Mouse (Mus musculus) heart, adult 2 months (tissue): ENCODE measurements around the gene Caln1. TPM values are rescaled to one million over a fixed set of nuclear protein-coding genes. Genes with fewer than 3 reads are reported as not detected.

Experiments
- DNase-seq, 2 experiments: peaks; one replicate each; pipeline ENCODE4 v3.0.0; 2021
- H3K27ac ChIP-seq: fragments of 200-600 bp; 2 replicates; pipeline ENCODE4 v1.8.1; 2022
- H3K27me3 ChIP-seq: fragments of 200-500 bp; 2 replicates; pipeline ENCODE4 v1.6.1; 2012; ENCODE audit warnings: mild to moderate bottlenecking, low read length, inconsistent platforms, mixed read lengths; ENCODE audit not compliant: control insufficient read depth, insufficient read depth
- H3K36me3 ChIP-seq: fragments of 200-500 bp; 2 replicates; pipeline ENCODE4 v1.6.1; 2012; ENCODE audit warnings: low read length, inconsistent platforms; ENCODE audit not compliant: control insufficient read depth, insufficient read depth
- H3K4me1 ChIP-seq: fragments of 200-500 bp; 2 replicates; pipeline ENCODE4 v1.6.1; 2011; ENCODE audit warnings: low read length; ENCODE audit not compliant: control insufficient read depth, insufficient read depth
- H3K4me3 ChIP-seq: fragments of 200-600 bp; 2 replicates; pipeline ENCODE4 v1.8.1; 2022
- H3K79me2 ChIP-seq: fragments of 200-500 bp; replicated peaks from 2 replicates; pipeline ENCODE4 v1.6.1; 2012; ENCODE audit warnings: mild to moderate bottlenecking, inconsistent platforms, low read length, moderate library complexity, mixed read lengths; ENCODE audit not compliant: control insufficient read depth, insufficient read depth
- H3K9ac ChIP-seq: fragments of 200-500 bp; 2 replicates; pipeline ENCODE4 v1.6.1; 2012; ENCODE audit warnings: low read depth, mild to moderate bottlenecking, control low read depth, inconsistent platforms, low read length, mixed read lengths
- CTCF ChIP-seq: fragments of 200-600 bp; IDR thresholded peaks from 2 replicates; pipeline ENCODE4 v1.8.1; 2022; ENCODE audit warnings: antibody characterized with exemption, mild to moderate bottlenecking, moderate library complexity
- EP300 ChIP-seq: fragments of 200-500 bp; IDR thresholded peaks from 2 replicates; pipeline ENCODE4 v1.6.1; 2011; ENCODE audit warnings: low read depth, low read length, control low read depth; ENCODE audit not compliant: insufficient read depth
- POLR2A ChIP-seq: fragments of 200-500 bp; IDR thresholded peaks from 2 replicates; pipeline ENCODE4 v1.6.1; 2011; ENCODE audit warnings: mild to moderate bottlenecking, low read depth, low read length, control low read depth; ENCODE audit not compliant: insufficient read depth
- WGBS: fragments of 180-500 bp; shearing (Covaris S2); methylation state at CpG from one replicate; pipeline ENCODE4 v1.1.7; 2018; 5-methylcytosine and 5-hydroxymethylcytosine counted together
- intact Hi-C: fragments of 180-260 bp; cut with DNase I; formaldehyde crosslinking; loops from one replicate; pipeline ENCODE4 v1.15.1; 2025
- polyA plus RNA-seq: library from polyadenylated mRNA; depleted of rRNA; stranded (reverse); fragments of >200 nt; gene quantifications from 2 replicates; pipeline ENCODE4 v1.2.3, GENCODE M21; 2012
- total RNA-seq, 2 experiments: library from RNA; stranded (reverse); gene quantifications; 2 replicates each; pipeline ENCODE4 v1.2.3; 2021

Gene Caln1
- total and polyA plus RNA-seq, 3 experiments: not detected

DNA sequence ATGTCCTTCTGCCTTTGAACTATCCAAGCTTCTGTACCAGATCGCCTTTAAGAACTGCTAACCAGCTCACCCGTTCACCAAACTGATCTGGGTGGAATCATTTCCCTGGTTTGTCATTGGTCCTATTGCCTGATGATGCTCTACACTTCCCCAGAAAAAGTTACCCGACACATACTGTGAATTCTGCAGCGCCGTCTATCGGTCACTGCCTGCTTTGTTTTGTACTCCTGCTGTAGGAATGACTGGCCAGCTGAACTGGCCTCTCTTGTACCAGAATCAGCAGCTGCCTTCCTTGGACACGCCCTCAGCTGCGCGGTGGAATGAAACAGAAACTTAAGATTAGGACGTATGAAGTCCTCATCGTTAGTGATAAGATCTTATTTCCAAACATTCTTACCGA is 107.5 kb downstream of the Caln1 start:
- DNase-seq: no peak

DNA sequence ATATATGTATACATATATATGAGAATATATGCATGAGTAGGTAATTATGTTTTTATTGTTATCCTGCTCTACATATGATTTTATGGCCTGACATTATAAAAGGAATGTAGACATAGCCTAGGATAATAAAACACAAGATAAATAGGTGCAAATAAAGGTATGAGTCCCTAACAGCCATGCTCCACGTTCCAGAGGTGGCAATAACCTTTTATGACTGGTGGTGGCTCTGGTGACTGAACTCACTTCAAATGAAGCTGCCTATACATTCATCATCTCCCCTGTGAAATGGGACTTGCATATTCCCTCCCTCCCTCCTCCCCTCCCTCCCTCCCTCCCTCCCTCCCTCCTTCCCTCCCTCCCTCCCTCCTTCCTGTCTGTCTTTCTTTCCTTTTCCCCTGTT is 111.0 kb downstream of the Caln1 start:
- intact Hi-C loops: no loop called here
- Histone ChIP-seq H3K27me3 (no peaks in the 10 kb centered on the region), H3K36me3 (no peaks in the 10 kb centered on the region), H3K27ac (no peak overlapping the region), H3K9ac (no peak overlapping the region), H3K4me1 (no peaks in the 10 kb centered on the region), H3K79me2 (no peaks in the 10 kb centered on the region), H3K4me3 (no peak overlapping the region)
- TF ChIP-seq CTCF (no peak), POLR2A (no peak)
- no peak for DNase-seq
- WGBS: 54% methylated on average over 1 of the region's 1 CpGs

More for the DNA sequence above, 107.5 kb downstream of the Caln1 start:
- H3K27me3 ChIP-seq: no peaks in the 10 kb centered on the region
- intact Hi-C loops: no loop called here
- no peak overlapping the region for H3K9ac ChIP-seq
- TF ChIP-seq CTCF (no peak; the same call in 1 of the 2 replicates), EP300 (no peak), POLR2A (no peak)
- no peak overlapping the region for H3K4me3 ChIP-seq
- no peaks in the 10 kb centered on the region for H3K4me1 ChIP-seq
- no peaks in the 10 kb centered on the region for H3K36me3 ChIP-seq
- H3K79me2 ChIP-seq: no peaks in the 10 kb centered on the region
- WGBS: 47% methylated on average over 12 of the region's 12 CpGs
- H3K27ac ChIP-seq: no peak overlapping the region

DNA sequence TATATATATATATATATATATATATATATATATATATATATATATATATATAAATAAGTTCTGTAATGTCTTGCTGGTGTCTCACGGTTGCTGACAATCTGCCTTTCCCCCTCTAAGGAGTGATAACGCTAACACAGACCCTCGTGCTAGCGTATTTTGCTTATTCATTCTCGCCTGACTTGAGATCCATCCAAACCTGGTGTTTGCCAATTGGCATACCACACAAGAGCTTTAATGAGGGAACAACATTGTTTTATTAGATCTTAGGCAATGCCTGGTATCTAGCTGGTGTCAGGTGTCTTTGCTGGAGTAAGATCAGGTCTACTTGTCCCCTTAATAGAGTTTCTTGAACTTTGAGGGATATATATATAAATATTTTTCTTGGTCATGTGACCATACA is 122.2 kb downstream of the Caln1 start:
- DNase-seq: no peak
- Histone ChIP-seq H3K36me3 (no peaks in the 10 kb centered on the region), H3K79me2 (no peaks in the 10 kb centered on the region), H3K4me3 (no peak overlapping the region), H3K27me3 (no peaks in the 10 kb centered on the region), H3K27ac (no peak overlapping the region), H3K4me1 (no peaks in the 10 kb centered on the region), H3K9ac (no peak overlapping the region)
- TF ChIP-seq POLR2A (no peak), EP300 (no peak), CTCF (no peak)
- 77% methylated on average over 5 of the region's 5 CpGs for WGBS
- intact Hi-C loops: no loop called here

DNA sequence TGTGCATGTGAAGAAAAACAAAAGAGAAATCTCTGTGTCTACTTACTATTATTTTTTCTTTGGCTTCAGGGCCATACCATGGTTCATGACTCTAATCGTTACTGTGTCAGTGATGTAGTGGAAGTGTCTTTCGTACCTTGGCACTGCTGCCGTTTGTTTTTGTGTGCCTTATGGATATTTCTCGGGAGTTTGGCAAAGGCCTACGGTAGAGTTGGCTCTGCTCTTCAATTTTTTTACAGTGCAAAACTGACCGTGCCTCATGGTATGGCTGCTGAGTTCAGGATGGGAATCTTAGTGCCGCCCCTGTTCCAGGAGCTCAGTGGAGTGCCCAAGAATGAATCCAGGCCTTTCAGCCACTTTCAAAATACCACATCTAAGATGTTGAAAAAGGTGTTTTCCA is 123.0 kb downstream of the Caln1 start:
- TF ChIP-seq CTCF: no peak
- no peak for TF ChIP-seq EP300
- TF ChIP-seq POLR2A: no peak
- Histone ChIP-seq H3K27me3 (no peaks in the 10 kb centered on the region), H3K36me3 (no peaks in the 10 kb centered on the region), H3K4me3 (no peak overlapping the region), H3K9ac (no peak overlapping the region), H3K79me2 (no peaks in the 10 kb centered on the region), H3K4me1 (no peaks in the 10 kb centered on the region), H3K27ac (no peak overlapping the region)
- WGBS: 81% methylated on average over 7 of the region's 7 CpGs
- intact Hi-C loops: no loop called here
- DNase-seq: no peak

DNA sequence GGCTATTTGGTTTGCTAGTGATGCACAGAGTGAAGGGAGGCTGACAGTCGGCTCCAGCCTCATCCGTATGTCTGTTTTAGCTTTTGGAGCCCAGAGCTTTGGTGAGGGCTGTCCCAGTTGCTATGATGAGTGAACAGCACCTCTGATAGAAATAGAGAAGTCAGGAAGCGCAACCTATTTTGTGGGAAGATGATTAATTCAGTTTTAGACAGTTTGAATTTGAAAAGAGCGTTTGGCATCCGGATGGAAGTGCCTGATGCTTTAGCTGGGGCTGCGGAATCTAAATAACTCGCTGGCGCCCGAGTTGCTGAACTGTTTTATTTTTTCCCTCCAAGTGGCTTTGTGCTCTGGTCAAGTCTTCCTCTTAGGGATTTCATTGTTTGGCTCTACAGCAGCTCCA is 133.3 kb downstream of the Caln1 start:
- intact Hi-C loops: no loop called here
- WGBS: 72% methylated on average over 9 of the region's 9 CpGs
- Histone ChIP-seq H3K4me3 (no peak overlapping the region), H3K79me2 (no peaks in the 10 kb centered on the region), H3K36me3 (no peaks in the 10 kb centered on the region), H3K9ac (no peak overlapping the region), H3K27ac (no peak overlapping the region), H3K4me1 (no peaks in the 10 kb centered on the region), H3K27me3 (no peaks in the 10 kb centered on the region)
- DNase-seq: no peak
- TF ChIP-seq POLR2A: no peak
- no peak for TF ChIP-seq EP300
- no peak for TF ChIP-seq CTCF

DNA sequence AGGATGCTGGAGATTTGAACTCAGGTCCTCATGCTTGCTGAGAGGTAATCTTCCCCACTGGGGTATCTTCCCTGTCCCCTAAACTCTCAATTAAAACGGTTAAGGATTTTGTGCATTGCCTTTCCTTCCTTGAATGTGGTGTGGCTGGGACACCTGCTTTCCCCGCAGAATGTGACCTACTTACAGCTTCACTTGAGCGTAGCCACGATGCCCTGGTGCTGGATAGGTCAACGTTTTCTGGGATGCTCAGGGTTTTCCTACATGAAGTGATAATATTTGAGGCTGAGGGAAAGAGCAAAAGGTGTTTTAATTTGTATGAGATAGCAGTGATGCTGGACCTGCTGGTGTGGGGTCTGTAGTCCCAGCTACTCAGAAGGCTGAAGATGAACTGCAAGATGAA is 135.6 kb downstream of the Caln1 start:
- intact Hi-C loops: no loop called here
- H3K4me3 ChIP-seq: no peak overlapping the region
- no peak overlapping the region for H3K27ac ChIP-seq
- no peaks in the 10 kb centered on the region for H3K79me2 ChIP-seq
- no peak for DNase-seq
- no peak for TF ChIP-seq CTCF
- no peak for TF ChIP-seq EP300
- TF ChIP-seq POLR2A: no peak
- 73% methylated on average over 5 of the region's 5 CpGs for WGBS
- H3K36me3 ChIP-seq: no peaks in the 10 kb centered on the region
- no peaks in the 10 kb centered on the region for H3K27me3 ChIP-seq
- no peak overlapping the region for H3K9ac ChIP-seq
- H3K4me1 ChIP-seq: no peaks in the 10 kb centered on the region
